Mouse (Mus musculus) brain, embryonic 18.5 days (tissue): ENCODE measurements around the gene Lrba.

ENCODE experiments used
- DNase-seq: peaks from one replicate; pipeline ENCODE4 v3.0.0-alpha.2; 2012; ENCODE audit warnings: low read depth, low spot score

Gene Lrba

GRCm38 (mm10) chr3:86793264-86793663, 568.8 kb downstream of the Lrba start:
- DNase-seq, result no peak

- DNase-seq, result no peak
Measured at GRCm38 (mm10) chr3:86793720-86794191, 569.3 kb downstream of the Lrba start.

GRCm38 (mm10) chr3:86796716-86797115, 572.2 kb downstream of the Lrba start:
- no peak for DNase-seq

GRCm38 (mm10) chr3:86797871-86798460, 573.5 kb downstream of the Lrba start:
- no peak for DNase-seq

- DNase-seq, result no peak
Measured at GRCm38 (mm10) chr3:86799041-86799440, 574.6 kb downstream of the Lrba start.

- no peak for DNase-seq
Measured at GRCm38 (mm10) chr3:86800841-86801240, 576.4 kb downstream of the Lrba start.

GRCm38 (mm10) chr3:86802825-86803224, 578.3 kb downstream of the Lrba start:
- no peak for DNase-seq

GRCm38 (mm10) chr3:86804265-86804664, 579.8 kb downstream of the Lrba start:
- DNase-seq, result no peak

- DNase-seq, result no peak
Measured at GRCm38 (mm10) chr3:86806834-86807233, 582.4 kb downstream of the Lrba start.

GRCm38 (mm10) chr3:86807750-86808467, 583.4 kb downstream of the Lrba start:
- no peak for DNase-seq

- no peak for DNase-seq
Measured at GRCm38 (mm10) chr3:86809199-86809598, 584.7 kb downstream of the Lrba start.

- DNase-seq, result no peak
Measured at GRCm38 (mm10) chr3:86809646-86810045, 585.2 kb downstream of the Lrba start.

GRCm38 (mm10) chr3:86810908-86811307, 586.4 kb downstream of the Lrba start:
- no peak for DNase-seq

GRCm38 (mm10) chr3:86812689-86813088, 588.2 kb downstream of the Lrba start:
- DNase-seq, result no peak

- DNase-seq, result no peak
Measured at GRCm38 (mm10) chr3:86818001-86818585, 593.6 kb downstream of the Lrba start.

- DNase-seq, result no peak
Measured at GRCm38 (mm10) chr3:86819372-86819771, 594.9 kb downstream of the Lrba start.

- DNase-seq, result no peak
Measured at GRCm38 (mm10) chr3:86820344-86820743, 595.9 kb downstream of the Lrba start.

- DNase-seq, result no peak
Measured at GRCm38 (mm10) chr3:86821383-86821782, 596.9 kb downstream of the Lrba start.

GRCm38 (mm10) chr3:86827506-86827905, 603.0 kb downstream of the Lrba start:
- DNase-seq, result no peak

- DNase-seq, result no peak
Measured at GRCm38 (mm10) chr3:86832115-86832514, 607.6 kb downstream of the Lrba start.
